Mouse (Mus musculus) layer of hippocampus, adult 11-12 months (tissue): ENCODE results near the gene Ifna16.

ENCODE experiments used
- DNase-seq: peaks from one replicate; pipeline ENCODE4 v3.0.0; 2022; ENCODE audit warnings: low spot score

Gene Ifna16

DNA sequence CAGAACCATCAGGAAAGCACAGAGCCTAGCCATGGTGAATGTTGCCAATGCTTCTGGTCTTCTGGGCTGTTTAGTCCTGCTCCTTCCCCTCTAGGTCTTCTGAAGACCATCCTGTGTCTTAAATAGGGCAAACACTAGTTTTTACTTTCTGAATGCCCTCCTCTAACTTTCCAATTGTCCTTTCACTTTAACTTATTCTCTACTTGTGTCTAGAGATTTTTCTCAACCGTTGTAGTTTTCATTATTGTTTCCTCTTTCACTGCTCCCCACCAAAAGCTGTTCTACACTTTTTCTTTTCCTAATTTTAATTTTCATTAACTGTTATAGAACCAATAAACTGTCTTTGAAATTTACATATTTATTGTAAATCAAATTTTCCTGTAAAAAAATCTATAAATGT, at the start of gene Ifna16:
TSS of gene Ifna16 (minus strand) at position 101 of the 400 bp plus-strand sequence.
- no peak for DNase-seq

DNA sequence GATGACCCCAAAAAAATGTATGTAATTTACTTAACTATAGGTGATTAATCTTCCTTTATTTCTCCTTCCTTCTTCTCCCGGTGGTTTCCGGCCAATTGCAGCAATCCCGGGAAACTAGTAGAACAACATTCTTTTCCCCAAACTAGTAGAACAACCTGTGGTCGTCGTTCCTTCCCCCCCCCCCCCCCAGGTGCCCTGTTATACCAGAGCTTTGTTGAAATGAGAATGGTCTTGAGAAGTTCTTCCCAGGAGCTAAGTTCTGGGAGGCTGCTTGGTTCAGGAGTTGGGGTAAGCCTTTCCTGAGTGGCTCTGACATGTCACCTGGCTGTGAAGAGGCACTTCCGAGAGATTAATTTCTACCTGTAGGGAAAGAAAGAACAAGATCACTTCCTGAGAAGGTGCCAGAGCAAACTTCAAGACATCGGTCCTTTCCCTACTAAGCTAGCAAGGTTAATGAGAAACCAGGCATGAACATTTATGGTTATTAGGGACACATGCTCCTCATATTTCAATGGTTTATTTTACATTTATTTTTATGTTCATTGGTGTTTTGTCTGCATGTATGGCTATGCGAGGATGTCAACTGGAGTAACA, 46.9 kb upstream of the Ifna16 start:
- DNase-seq, result no peak

DNA sequence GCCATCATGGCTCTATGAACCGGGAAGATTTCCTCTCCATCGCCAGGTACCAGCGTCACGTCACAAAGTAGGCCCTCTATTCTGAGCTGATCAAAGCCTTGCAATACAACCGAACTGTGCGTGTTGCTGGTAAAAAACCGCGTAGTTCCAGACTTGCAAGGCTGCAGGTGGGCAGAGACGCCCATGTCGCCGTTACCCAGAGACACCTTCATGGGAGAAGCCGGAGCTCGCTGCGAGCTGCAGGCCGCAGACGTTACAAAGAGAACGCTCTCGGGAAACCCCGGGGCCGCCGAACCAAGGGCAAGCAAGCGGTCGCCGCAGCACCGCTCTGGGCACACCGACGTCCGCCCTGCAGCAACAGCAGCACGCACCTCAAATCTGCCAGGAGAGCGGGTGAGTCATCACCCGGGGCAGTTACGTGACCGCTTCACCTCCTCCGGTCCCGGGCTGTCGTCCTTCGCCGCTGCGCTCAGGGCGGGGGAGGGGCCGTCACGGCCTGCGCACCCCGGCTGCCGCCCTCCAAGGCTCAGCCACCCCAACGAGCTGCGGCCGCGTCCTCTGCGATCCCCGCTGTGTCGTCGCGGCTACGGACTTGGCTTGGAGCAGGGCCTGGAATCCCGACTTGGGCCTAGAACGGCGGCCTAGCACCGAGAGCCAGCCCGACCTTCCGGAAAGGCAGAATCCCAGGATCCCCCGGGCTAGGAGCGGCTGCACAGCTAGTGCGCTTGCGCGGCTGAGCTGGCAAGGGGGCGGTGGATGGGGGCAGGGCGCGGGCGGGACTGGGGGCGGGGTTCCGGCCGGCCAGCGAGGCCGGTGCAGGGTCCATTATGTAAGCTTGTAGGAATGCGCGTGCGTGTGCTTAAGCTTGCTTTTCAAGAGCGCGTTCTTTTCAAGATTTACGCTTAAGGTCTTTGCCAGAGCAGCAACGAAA, 45.3 kb upstream of the Ifna16 start, which contains the start of the genes Gm26566 and Klhl9:
TSS of gene Gm26566 (plus strand) at position 15 of the 931 bp plus-strand sequence.
TSS of gene Klhl9 (minus strand) at position 675 of the 931 bp plus-strand sequence.
- DNase-seq, result peak; percentile 87

DNA sequence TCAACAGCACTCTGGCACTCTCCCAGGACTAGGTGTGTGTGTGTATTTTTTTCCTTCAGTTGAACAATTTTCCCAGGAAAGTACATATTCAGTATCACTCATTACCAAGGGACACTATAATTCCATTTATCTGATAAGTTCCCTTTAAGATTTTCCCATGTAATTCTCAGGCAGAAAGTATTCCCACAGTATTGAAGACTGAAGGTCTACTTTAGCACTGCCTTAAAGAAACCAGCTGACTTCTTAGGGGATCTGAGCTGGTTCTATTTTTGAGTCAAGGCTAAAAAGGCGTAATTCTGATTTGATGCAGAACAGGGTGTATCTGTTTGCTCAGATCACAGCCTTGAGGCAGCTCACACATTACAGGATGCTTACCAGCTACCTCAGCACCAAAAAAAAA, 42.0 kb upstream of the Ifna16 start:
- no peak for DNase-seq

DNA sequence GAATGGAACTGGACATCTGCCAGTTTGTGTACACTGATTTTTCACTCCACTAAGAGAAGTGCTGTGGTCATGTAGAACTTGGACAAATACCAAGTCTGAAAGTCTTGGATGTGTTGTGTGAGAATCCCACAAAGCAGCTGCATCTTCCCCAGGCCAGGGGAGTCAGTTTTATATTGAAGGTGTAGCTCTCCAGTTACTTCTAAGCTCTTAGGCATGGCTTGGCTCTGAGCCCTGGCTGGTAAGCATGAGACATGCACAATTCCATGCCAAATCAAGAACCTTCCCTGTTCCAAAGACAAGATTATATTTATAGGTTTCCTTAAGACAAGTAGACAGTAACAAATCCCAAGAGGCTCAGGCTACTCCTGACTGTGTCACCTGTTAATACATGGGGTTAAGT, 38.3 kb upstream of the Ifna16 start:
- no peak for DNase-seq

DNA sequence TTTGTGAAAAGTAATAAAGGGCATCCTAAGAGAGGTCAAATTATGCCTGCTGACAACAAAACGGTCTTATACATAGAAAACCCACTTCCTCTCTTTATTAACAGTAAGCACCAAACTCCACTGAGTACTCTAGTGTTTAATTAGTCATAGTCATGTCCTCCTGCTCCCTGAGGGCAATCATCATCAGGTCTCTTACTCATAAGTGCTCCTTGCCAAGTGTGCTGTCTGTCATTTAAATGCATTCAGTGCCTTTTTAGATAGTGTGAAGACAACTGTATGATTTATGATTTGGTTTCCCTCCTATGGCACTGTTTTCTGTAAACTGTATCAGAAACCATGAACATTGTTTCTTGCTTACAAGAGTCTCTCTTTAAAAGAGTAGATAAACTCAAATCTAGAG, 37.6 kb upstream of the Ifna16 start:
- DNase-seq, result no peak

DNA sequence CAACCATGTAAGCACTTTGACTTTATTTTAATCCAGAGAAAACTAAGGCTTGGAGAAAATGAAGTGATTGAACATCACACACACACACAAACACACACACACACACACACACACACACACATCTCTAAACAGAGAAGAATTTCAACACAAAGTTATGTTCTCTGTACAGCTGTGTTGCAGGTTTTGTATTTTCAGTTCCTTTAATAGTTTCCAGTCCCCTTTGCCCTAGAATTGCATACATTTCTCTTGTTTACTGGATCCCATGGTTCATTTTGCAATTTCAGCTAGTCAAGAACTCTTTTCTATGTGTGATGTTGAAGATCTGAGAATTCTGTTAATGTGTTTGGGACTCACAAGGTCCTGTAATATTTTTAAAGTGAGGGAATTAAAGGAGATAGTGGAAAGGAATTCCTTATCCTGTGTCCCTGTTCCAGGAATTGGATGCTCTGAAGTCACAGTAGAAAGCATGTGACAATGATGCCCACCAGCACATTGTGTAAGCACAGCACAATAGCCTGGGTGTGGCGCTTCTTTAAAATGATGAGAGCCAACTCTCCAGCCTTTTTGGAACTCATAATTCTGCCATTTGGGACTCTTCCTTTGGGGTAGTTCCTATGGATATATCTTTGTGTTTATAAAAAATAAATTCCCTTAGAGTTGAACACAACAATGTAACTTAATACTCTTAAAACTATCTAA, 30.6 kb upstream of the Ifna16 start:
- DNase-seq, result no peak

DNA sequence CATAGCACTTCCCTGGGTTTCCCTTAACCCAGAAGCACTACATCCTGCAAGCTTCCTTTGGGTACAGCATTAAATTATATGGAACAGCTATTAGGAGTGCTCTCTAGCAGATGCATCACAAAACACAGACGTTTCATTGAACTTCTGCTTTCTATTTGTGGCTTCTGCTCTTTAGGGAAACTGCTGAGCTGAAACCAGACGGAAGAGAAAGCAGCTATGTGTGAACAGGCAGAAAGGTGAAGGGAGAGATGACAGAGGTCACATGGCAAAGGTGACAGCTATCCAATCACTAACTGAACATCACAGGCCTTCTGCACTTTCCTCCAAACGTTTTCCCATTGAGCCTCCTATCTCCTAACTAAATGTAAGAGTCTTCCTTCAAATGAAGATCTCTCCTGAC, 29.2 kb upstream of the Ifna16 start:
- no peak for DNase-seq

DNA sequence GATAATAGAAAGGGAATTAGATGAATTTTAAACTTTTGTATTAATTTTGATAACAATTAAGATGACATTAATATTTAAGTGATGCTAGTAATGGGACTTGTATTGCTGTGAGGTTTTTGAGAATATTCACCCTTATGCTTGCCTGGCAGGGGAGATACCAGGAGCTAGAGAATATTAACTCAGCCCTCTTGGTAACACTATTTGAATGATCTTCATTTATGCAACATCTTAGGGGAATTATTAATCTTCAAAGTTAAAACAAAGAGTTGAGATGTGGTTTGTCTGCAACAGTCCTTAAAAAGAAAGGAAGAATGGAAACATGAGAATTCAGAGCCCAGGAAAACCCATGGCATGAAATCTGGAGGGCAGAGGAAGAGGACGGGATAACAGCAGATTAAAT, 22.6 kb upstream of the Ifna16 start:
- DNase-seq, result no peak

DNA sequence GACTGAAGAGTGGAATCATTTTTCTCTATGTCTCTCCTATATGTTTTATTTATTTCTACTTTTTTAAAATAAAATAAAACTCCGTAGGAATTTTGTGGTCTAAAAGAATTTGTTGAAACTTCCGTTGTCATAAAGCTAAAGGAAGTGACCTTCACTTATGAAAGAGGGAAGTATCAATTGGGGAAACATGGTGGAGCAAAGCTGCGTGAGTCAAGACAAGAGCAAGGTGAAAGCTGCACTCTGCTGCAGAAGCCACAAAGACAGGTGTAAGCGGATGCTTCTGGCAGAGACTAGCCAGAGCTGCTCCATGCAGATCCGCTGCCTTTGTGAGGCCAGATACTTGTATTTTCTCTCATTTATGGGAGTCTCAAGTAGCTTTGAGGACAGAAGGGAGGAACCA, 22.1 kb upstream of the Ifna16 start:
- DNase-seq, result no peak

DNA sequence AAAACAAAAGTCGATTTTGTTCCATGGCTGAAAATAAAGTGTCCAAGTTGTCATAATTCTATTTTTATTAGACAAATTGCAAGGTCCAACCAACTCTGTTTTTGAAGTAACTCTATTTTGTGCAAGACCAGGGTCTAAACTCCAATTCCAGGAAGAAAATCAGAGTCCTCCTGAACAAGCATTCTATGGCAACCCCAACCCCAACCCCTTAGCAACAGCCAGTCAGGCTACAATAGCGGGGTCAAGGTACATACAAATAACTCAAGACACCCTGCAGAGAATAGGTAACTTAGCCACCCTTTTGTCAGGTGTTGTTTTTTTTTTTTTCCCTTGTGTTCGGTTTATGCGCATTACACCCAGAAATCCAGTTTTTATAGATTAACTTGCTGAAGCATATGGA, 21.0 kb upstream of the Ifna16 start:
- DNase-seq, result no peak

DNA sequence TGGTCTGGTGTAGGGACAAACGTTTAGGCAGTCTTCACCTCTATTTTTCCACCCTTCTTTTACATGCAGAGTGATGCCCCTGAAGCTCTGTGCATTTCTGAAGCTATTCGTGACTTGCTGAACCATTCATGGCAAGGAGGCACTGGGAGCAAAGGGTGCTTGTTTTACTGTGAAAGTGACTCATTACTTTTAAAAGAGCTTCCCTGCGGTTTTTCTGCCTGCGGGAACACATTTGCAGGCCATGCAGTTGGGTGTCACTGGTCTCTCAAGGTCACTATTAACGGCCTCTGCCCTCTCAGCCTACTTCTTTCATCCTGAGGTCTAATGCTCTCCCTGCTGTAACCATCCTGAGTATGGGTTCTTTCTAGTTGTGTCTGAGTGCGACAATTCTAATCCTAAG, 20.4 kb upstream of the Ifna16 start:
- DNase-seq, result no peak

DNA sequence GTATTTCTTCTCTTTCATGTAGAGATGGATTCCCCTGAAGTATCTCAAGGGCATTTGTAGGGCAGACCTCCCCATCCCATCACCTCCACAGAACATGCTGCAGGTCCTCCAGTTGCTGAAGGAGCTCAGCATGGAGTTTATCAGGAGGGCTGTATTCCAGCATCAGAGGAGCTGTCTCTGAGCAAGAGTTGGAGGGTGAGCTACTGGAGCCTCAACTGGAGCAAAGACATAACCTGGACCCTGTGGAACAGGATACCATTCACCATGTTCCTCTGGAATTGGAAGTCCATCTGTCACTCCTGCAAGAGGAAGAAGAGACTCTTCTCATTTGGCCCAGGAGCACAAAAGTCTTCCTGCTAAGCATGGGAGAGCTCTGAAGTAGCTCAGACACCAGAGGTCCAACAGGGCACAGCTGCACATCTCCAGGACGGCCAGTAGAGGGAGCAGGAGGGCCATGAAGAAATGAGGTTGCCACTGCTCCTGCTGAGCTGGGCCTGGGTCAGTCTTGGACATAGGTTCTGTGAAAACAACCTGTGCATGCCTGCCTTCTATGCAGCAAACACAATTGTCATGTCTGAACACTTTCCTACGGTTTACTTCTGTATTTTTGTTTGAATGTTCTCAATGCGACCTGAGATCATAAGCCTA, 19.6 kb upstream of the Ifna16 start:
- peak; percentile 76 for DNase-seq

DNA sequence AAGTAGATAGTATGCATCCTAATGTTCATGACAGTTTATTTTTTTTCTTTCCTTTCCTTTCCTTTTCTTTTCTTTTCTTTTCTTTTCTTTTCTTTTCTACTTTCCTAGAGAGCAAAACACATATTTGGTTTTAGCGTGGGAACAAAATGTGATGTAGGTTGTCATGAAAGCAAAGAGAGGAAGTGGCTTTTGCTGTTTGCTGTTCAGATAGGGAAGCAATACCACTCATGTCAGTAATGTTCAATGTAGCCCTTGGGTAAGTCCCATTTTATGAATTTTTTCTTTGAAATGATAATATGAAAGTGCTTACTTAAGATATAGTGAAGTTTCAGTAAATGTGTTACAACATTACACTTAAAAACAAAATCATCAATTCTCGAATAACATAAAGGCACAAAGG, 16.7 kb upstream of the Ifna16 start:
- no peak for DNase-seq

DNA sequence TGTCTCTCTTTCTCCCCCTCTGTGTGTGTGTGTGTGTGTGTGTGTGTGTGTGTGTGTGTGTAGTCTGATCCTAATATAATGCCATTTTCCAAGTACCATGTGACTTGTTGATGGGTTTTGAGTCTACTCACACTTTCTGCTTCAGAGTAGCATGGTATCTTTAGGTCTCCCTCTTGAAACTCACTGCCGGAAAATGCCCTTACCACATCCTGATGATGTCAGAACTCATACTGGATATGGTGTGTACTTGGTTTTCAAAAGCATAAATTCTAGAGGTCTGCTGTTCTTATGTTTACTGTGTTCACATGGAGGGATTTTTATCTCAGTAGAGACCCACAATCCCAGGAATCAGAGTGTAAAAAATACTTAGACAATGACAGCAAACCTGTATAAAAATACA, 15.8 kb upstream of the Ifna16 start:
- no peak for DNase-seq

DNA sequence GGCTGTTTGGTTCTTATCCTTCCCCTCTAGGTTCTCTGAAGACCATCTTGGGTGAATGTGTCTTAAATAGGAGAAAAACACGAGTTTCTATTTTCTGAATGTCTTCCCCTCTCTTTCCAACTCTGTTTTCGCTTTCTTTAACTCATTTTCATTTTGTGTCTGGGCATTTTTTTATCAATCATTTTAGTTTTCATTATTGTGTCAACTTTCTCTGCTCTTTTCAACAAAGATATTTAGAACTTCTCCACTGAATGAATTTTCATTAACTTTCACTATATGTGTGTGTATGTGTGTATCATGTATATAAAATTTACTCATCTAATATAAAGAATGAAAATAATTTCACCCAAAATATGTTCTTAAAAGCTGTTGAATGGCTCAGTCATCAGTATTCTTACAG, 14.5 kb upstream of the Ifna16 start, which contains the start of gene Ifnab:
TSS of gene Ifnab (minus strand) at position 101 of the 400 bp plus-strand sequence.
- DNase-seq, result no peak

DNA sequence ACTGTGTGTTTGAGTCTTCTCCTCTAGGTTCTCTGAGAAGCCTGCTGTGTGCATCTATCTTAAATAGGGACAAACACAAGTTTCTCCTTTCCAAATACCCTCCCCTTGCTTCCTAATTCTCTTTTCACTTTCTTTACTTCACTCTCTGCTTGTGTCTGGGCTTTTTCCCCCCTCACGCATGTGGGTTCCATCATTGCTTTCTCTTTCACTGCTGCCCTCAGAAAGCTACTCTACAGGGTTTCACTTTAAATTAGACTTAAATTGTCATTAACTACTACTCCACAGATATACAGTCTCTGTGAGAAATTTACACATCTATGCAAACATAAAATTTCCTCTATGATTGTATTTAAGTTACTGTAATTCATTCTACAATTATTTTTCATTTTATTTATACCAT, 7.1 kb upstream of the Ifna16 start, which contains the start of gene Ifna2:
TSS of gene Ifna2 (minus strand) at position 101 of the 400 bp plus-strand sequence.
- no peak for DNase-seq

DNA sequence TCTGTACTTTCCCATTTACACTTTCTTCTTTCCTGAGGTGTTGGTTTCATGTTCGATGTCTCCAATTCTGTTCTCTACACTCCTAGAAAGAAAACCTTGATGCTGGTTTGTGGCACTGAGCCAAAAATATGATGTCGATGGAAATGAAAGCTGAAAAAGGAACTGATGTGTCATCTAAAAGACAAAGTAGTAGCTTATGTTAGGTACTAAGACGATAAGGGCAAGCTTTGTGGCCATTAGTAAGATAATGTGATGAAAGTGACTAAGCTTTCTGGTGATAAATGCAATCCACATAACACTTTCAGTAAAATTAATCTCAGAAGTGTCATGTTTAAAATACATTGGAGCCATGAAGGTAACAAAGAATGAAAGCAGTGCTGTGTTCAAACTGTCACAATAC, 4.6 kb upstream of the Ifna16 start:
- no peak for DNase-seq

DNA sequence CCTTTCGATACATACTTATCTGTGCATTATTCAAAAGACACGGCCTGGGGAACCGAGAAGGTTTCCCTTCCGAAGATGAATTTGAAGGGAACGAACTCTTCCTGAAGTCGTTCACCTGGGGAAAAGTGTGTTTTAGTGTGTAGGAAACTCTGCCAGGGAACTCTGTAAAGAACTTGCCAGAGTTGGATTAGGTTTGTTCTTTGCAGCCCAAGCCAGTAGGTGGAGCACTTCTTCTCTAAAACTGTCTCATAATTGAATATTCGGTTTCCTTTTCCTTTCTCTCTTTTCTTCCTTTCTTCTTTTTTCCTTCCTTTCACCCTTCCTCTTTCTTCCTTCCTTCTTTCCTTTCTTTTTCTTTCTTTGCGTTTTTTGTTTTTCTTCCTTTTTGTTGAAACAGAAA, 3.6 kb upstream of the Ifna16 start:
- peak; percentile 32 for DNase-seq

DNA sequence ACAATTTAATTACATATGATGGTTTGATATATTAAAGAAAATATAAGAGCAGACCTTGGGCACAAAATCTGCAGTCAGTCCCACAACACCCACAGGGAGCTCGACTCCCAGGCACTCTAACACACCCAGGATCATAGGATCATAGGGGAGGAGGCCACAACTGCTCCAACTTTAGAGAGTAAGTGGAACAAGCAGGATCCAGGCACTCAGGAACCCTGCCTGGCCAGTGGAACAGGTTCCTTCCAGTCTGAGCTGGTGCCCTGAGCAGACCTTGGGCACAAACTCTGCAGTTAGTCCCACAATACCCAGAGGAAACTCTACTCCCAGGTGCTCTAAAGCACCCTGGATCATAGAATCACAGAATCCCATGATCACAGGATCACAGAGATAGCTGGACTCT, 21.3 kb downstream of the Ifna16 start:
- no peak for DNase-seq

DNA sequence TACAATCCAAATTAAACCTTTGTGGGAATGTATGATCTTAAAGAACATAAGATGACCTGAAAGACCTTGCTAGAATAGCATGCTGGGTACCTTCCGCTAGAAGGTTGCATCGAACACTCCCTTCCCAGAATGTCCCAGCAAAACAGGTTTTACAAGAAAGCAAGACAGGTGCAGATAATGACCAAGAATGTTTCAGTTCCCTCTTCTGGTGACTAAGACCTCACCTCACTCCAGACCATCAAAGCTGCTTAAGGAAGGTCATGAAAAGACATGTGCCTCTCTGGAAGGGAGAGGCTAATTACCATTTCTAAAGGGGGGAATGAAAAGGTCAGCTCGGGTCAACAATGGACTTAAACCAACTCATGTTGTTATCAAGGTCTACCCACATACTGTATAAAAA, 23.1 kb downstream of the Ifna16 start:
- DNase-seq, result no peak

DNA sequence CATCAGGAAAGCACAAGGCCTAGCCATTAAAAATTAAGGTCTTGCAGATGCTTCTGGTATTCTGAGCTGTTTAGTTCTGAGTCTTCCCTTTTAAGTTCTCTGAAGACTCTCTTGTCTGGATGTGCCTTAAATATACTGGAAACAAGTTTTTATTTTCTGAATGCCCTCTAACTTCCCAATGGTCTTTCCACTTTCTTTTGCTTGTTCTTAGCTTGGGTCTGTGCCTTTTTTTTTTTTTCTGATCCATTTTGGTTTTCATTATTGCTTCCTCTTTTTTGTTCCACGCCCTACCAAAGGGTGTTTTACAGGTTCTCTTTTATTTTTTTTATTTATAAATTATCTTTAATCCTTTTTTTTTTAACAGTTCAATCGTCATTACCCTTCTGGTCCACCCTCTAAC, 32.4 kb downstream of the Ifna16 start, which contains the start of gene Ifna13:
TSS of gene Ifna13 (minus strand) at position 101 of the 400 bp plus-strand sequence.
- DNase-seq, result no peak
